Mouse (Mus musculus): ENCODE measurements around the gene Calm3.

DNA sequence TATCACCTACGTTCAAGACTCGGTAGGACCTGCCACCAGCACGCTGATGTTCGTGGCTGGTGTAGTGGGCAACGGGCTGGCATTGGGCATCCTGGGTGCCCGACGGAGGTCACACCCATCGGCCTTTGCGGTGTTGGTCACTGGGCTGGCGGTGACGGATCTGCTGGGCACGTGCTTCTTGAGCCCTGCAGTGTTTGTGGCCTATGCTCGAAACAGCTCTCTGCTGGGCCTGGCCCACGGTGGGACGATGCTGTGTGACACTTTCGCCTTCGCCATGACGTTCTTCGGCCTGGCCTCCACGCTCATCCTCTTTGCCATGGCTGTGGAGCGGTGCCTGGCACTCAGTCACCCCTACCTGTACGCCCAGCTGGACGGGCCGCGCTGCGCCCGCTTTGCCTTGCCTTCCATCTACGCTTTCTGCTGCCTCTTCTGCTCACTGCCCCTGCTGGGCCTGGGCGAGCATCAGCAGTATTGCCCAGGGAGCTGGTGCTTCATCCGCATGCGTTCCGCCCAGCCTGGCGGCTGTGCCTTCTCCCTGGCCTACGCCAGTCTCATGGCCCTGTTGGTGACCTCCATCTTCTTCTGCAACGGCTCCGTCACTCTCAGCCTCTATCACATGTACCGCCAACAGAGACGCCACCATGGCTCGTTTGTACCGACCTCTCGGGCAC lies 16.9 kb downstream of the Calm3 start:
- no peak for TF ChIP-seq CTCF (conservative IDR thresholded peaks at IDR 0.05; ENCODE audit: insufficient read depth, insufficient read length, low read depth, low read length)
- no peak for TF ChIP-seq POLR2A (IDR thresholded peaks at IDR 0.05; ENCODE audit: low read depth, low read length)
